ENCODE assay signal across 9 mouse cellular contexts in the genomic region with DNA sequence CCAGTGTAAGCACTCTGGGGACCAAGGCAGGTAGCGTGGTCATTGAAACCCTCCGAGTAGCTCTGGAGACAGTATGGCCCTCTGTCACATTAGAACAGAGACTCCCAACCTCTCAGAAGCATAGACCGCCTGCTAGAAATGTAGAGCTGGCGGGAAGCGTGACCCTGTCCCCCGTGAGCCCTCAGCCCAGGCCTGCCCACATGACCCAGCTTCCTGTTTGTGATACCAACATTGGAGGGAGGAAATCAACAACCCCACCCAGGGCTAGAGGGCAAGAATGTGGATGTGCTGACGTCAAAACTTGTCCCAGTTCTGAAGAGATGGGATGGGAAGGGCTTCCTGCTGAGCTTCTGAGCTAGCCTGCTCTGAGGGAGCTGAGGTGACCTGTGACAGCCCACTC. TPM values are rescaled to one million over a fixed set of nuclear protein-coding genes. Genes with fewer than 3 reads are reported as not detected.
A peak's percentile ranks its signal among the peaks of the same experiment; 100 is the strongest.
DNase-seq lines count a peak whose midpoint lies in the region; ATAC-seq and TF ChIP-seq lines count a peak whose summit lies in the region.
"Had no signal": no experiment of that assay in that cellular context is flagged by ENCODE, and none has a peak within 500 bp of the region (broad histone marks: within the 10 kb centered on the region; RNA-seq: fewer than 3 reads in every experiment).

No protein-coding gene starts in this region.

- no peak for TF ChIP-seq CTCF in left cerebral cortex, adult 2 months (IDR thresholded peaks at IDR 0.05)

- no peak overlapping the region; the same call in 1 of the 2 replicates for H3K4me3 ChIP-seq in left cerebral cortex, adult 2 months
- no peak overlapping the region for H3K4me3 ChIP-seq in heart, embryonic 11.5 days (ENCODE audit: low read depth, low read length)

- ATAC-seq in heart, embryonic 11.5 days (replicated peaks; ENCODE audit: insufficient number of reproducible peaks, low FRiP score, low TSS enrichment): no peak

- H3K36me3 ChIP-seq in heart, embryonic 11.5 days (ENCODE audit: control insufficient read depth, insufficient read depth, low read length): no peaks in the 10 kb centered on the region

- intact Hi-C loops in left cerebral cortex, adult 2 months (cut with DNase I): loop anchor here (5.0 kb wide), 2 partner anchors 317 to 422 kb away; partner anchors contain the start of gene Bnip1
- intact Hi-C loops in left cerebral cortex, postnatal 14 days (cut with DNase I): loop anchor here (5.0 kb wide), 1 partner anchor 422 kb away; no protein-coding TSS in a partner anchor

- peak overlapping the region; percentile 54 for H3K27ac ChIP-seq in left cerebral cortex, adult 2 months
- peak overlapping the region; percentile 35; the same call in 1 of the 2 replicates for H3K27ac ChIP-seq in heart, embryonic 11.5 days (ENCODE audit: low read depth, low read length)

- H3K4me1 ChIP-seq in heart, embryonic 11.5 days (ENCODE audit: control insufficient read depth, insufficient read depth, low read length): peaks cover 7% of the 10 kb centered on the region

- DNase-seq in left cerebral cortex, adult 2 months (ENCODE audit: extremely low spot score in 1 of 2, low spot score in 2 of 2): no peak
- DNase-seq in left cerebral cortex, postnatal 14 days (ENCODE audit: low spot score in 2 of 2): no peak
- DNase-seq in kidney, postnatal 25 days: peak; percentile 79 to 92
- DNase-seq in skeletal muscle tissue, adult 2 months (ENCODE audit: low read depth, low spot score): peak; percentile 52
- no peak for DNase-seq in layer of hippocampus, postnatal 36 days
- DNase-seq in testis, postnatal 10 days (ENCODE audit: low spot score): no peak
- DNase-seq in ovary, adult 18-20 months (ENCODE audit: low spot score): no peak
- DNase-seq: right cerebral cortex, postnatal 14 days had no signal

- H3K9ac ChIP-seq in heart, embryonic 11.5 days (ENCODE audit: low read depth, low read length): no peak overlapping the region

- peaks cover 4% of the 10 kb centered on the region; the same call in 1 of the 2 replicates for H3K27me3 ChIP-seq in heart, embryonic 11.5 days (ENCODE audit: control insufficient read depth, insufficient read depth, low read length)

- no peak overlapping the region for H3K4me2 ChIP-seq in heart, embryonic 11.5 days

- H3K9me3 ChIP-seq in heart, embryonic 11.5 days (replicated peaks; ENCODE audit: control insufficient read depth, low read length): no peaks in the 10 kb centered on the region

- WGBS in heart, embryonic 11.5 days (ENCODE audit: insufficient replicate concordance): 52% methylated on average over 7 of the region's 7 CpGs

RNA-seq across cellular contexts. Expression of gene Neurl1b, which starts 50.3 kb away (rescaled TPM):
- total RNA-seq in left cerebral cortex, adult 2 months (2021): 10 to 100 TPM; 69.9 to 79.7 TPM
- total RNA-seq in left cerebral cortex, postnatal 14 days (2021): 100 to 1,000 TPM; 105 to 111 TPM
- 2.0 and 3.0 TPM in 2 replicates for polyA plus RNA-seq in heart, embryonic 11.5 days (2014; fragmentation: Nextera tagmentation; extraction: Ambion mirVana)
- total RNA-seq in layer of hippocampus, postnatal 36 days (2021): 10 to 100 TPM; 76.7 to 80.8 TPM

Comparison
In these comparisons a context has a peak if more than half of its experiments do, and no peak if none do; other contexts are left out.
1. DNase-seq: peak in kidney, postnatal 25 days (2 of 2) and skeletal muscle tissue, adult 2 months (single experiment); none in left cerebral cortex, adult 2 months (0 of 2), left cerebral cortex, postnatal 14 days (0 of 2), layer of hippocampus, postnatal 36 days (0 of 2), testis, postnatal 10 days (single experiment) and ovary, adult 18-20 months (single experiment).